In genomic region chr19:22554421-22554941, GRCm38 (mm10) we compare ENCODE assay signal across 8 mouse cellular contexts.
DNase-seq lines count a peak whose midpoint lies in the region; ATAC-seq and TF ChIP-seq lines count a peak whose summit lies in the region.

No protein-coding gene starts in this region.

- 14% methylated on average over 7 of the region's 7 CpGs for WGBS in kidney, adult 2 months
- 5% methylated on average over 7 of the region's 7 CpGs for WGBS in neural tube, embryonic 12.5 days

- peak overlapping the region; percentile 16; the same call in 1 of the 2 replicates for H3K27ac ChIP-seq in kidney, adult 2 months (ENCODE audit: insufficient read depth, low read depth, low read length)
- no peak overlapping the region for H3K27ac ChIP-seq in neural tube, embryonic 12.5 days

- H3K4me3 ChIP-seq in kidney, adult 2 months (ENCODE audit: insufficient read depth, low read depth, low read length), result no peak overlapping the region
- H3K4me3 ChIP-seq in neural tube, embryonic 12.5 days, result no peak overlapping the region

- no peak for ATAC-seq in neural tube, embryonic 12.5 days (ENCODE audit: low FRiP score, low read depth)

- intact Hi-C loops in left cerebral cortex, postnatal 14 days (cut with DNase I), result loop anchor here (5.0 to 10.0 kb wide), 3 partner anchors 80 to 328 kb away; no protein-coding TSS in a partner anchor

- peak overlapping the region; percentile 33 for H3K4me2 ChIP-seq in neural tube, embryonic 12.5 days (replicated peaks)

- TF ChIP-seq CTCF in kidney, adult 2 months (conservative IDR thresholded peaks at IDR 0.05; ENCODE audit: insufficient read depth, insufficient read length, low read depth, low read length), result no peak

- no peaks in the 10 kb centered on the region for H3K9me3 ChIP-seq in neural tube, embryonic 12.5 days

- TF ChIP-seq POLR2A in kidney, adult 2 months (IDR thresholded peaks at IDR 0.05; ENCODE audit: low read depth, low read length), result no peak

- DNase-seq in R1 (ENCODE audit: low read depth, low spot score) (peak; percentile 17), liver (no peak)
- DNase-seq in cerebellum, postnatal 25 days, result peak; percentile 85
- DNase-seq in heart, adult 11 months, result peak; percentile 96
- DNase-seq in kidney, adult 2 months, result peak; percentile 67
- peak; percentile 34 to 42 for DNase-seq in left cerebral cortex, postnatal 14 days (ENCODE audit: low spot score in 2 of 2)
- no peak for DNase-seq in thymus, postnatal 36 days

- H3K9ac ChIP-seq in neural tube, embryonic 12.5 days, result no peak overlapping the region

- no peaks in the 10 kb centered on the region for H3K4me1 ChIP-seq in kidney, adult 2 months (ENCODE audit: control insufficient read depth, insufficient read depth, low read length)
- H3K4me1 ChIP-seq in neural tube, embryonic 12.5 days, result peaks cover 7% of the 10 kb centered on the region; the same call in 1 of the 2 replicates

- H3K27me3 ChIP-seq in kidney, adult 2 months (replicated peaks; ENCODE audit: control insufficient read depth, insufficient read depth, low read length), result 0 out of 2 replicates have a peak, but pooled peaks cover 1% of the 10 kb centered on the region
- no peaks in the 10 kb centered on the region for H3K27me3 ChIP-seq in neural tube, embryonic 12.5 days (replicated peaks)

- no peaks in the 10 kb centered on the region for H3K36me3 ChIP-seq in kidney, adult 2 months (ENCODE audit: control insufficient read depth, insufficient read depth, low read length)
- no peaks in the 10 kb centered on the region for H3K36me3 ChIP-seq in neural tube, embryonic 12.5 days

Comparison
In these comparisons a context has a peak if more than half of its experiments do, and no peak if none do; other contexts are left out.
1. DNase-seq: peak in R1 (single experiment), cerebellum, postnatal 25 days (2 of 2), heart, adult 11 months (single experiment), kidney, adult 2 months (single experiment) and left cerebral cortex, postnatal 14 days (2 of 2); none in thymus, postnatal 36 days (0 of 2) and liver (single experiment).